Mouse (Mus musculus) MEL (cell line): ENCODE results near the gene Arnt2. TPM values are rescaled to one million over a fixed set of nuclear protein-coding genes. Genes with fewer than 3 reads are reported as not detected.

ENCODE experiments used
- DNase-seq: peaks from one replicate; pipeline ENCODE4 v3.0.0; 2011; ENCODE audit warnings: low read depth, low spot score
- H3K27ac ChIP-seq: 2 replicates; pipeline ENCODE4 v1.5.1; 2012; ENCODE audit warnings: low read depth, mild to moderate bottlenecking, control low read depth, low read length, moderate library complexity; ENCODE audit not compliant: control insufficient read depth
- H3K27me3 ChIP-seq, 2 experiments: fragments of 150-350 bp in 1 of 2; sonication (generic) in 1 of 2; 2 replicates each; pipeline ENCODE4 v1.6.1; 2012; ENCODE audit warnings: low read length in 2 of 2, mild to moderate bottlenecking in 2 of 2, improper control_type of control experiment in 1 of 2, moderate library complexity in 1 of 2; ENCODE audit not compliant: insufficient read depth in 2 of 2, control insufficient read depth in 1 of 2
- H3K36me3 ChIP-seq, 2 experiments: 2 replicates each; pipeline ENCODE4 v1.6.1; 2012 to 2014; ENCODE audit warnings: low read length in 2 of 2, improper control_type of control experiment in 1 of 2, inconsistent platforms in 1 of 2, mild to moderate bottlenecking in 1 of 2; ENCODE audit not compliant: insufficient read depth in 2 of 2, control insufficient read depth in 1 of 2
- H3K4me1 ChIP-seq, 2 experiments: fragments of 150-350 bp in 1 of 2; sonication (generic) in 1 of 2; 2 replicates each; pipeline ENCODE4 v1.6.1; 2012; ENCODE audit warnings: low read length in 2 of 2, improper control_type of control experiment in 1 of 2, mild to moderate bottlenecking in 1 of 2; ENCODE audit not compliant: insufficient read depth in 2 of 2, control insufficient read depth in 1 of 2
- H3K4me3 ChIP-seq, 2 experiments: fragments of 150-350 bp in 1 of 2; sonication (generic) in 1 of 2; 2 replicates each; pipeline ENCODE4 v1.5.1; 2012; ENCODE audit warnings: low read depth in 2 of 2, low read length in 2 of 2, mild to moderate bottlenecking in 2 of 2, moderate library complexity in 2 of 2, control low read depth in 1 of 2, improper control_type of control experiment in 1 of 2; ENCODE audit not compliant: control insufficient read depth in 1 of 2, insufficient read depth in 1 of 2
- H3K79me2 ChIP-seq: 2 replicates; pipeline ENCODE4 v1.6.1; 2012; ENCODE audit warnings: mild to moderate bottlenecking, low read length, moderate library complexity; ENCODE audit not compliant: control insufficient read depth, poor library complexity, insufficient read depth
- H3K9ac ChIP-seq: 2 replicates; pipeline ENCODE4 v1.6.1; 2012; ENCODE audit warnings: low read depth, mild to moderate bottlenecking, control low read depth, low read length, moderate library complexity; ENCODE audit not compliant: control insufficient read depth, poor library complexity, severe bottlenecking
- H3K9me3 ChIP-seq: fragments of 150-350 bp; sonication (generic); replicated peaks from 2 replicates; pipeline ENCODE4 v1.6.1; 2012; ENCODE audit warnings: mild to moderate bottlenecking, low read length, improper control_type of control experiment, moderate library complexity; ENCODE audit not compliant: insufficient read depth
- BHLHE40 ChIP-seq: IDR thresholded peaks from 2 replicates; pipeline ENCODE4 v1.6.1; 2012; ENCODE audit warnings: low read depth, mild to moderate bottlenecking, inconsistent platforms, low read length, improper control_type of control experiment, borderline replicate concordance
- CHD1 ChIP-seq: IDR thresholded peaks from 2 replicates; pipeline ENCODE4 v1.6.1; 2012; ENCODE audit warnings: low read depth, mild to moderate bottlenecking, inconsistent platforms, low read length, improper control_type of control experiment
- CHD2 ChIP-seq: IDR thresholded peaks from 2 replicates; pipeline ENCODE4 v1.6.1; 2011; ENCODE audit warnings: low read length, improper control_type of control experiment
- CTCF ChIP-seq, 3 experiments: IDR thresholded peaks in 2 of 3; conservative IDR thresholded peaks in 1 of 3; 2 replicates each; pipeline ENCODE4 v1.5.1; 2011 to 2012; ENCODE audit warnings: low read length in 3 of 3, low read depth in 2 of 3, mild to moderate bottlenecking in 2 of 3, improper control_type of control experiment in 1 of 3, inconsistent platforms in 1 of 3, mixed read lengths in 1 of 3, moderate library complexity in 1 of 3; ENCODE audit not compliant: control insufficient read depth in 1 of 3, insufficient read depth in 1 of 3, poor library complexity in 1 of 3, severe bottlenecking in 1 of 3
- E2F4 ChIP-seq: IDR thresholded peaks from 2 replicates; pipeline ENCODE4 v1.6.1; 2011; ENCODE audit warnings: low read depth, low read length, improper control_type of control experiment, borderline replicate concordance
- ELF1 ChIP-seq: IDR thresholded peaks from 2 replicates; pipeline ENCODE4 v1.6.1; 2014; ENCODE audit warnings: low read depth, mild to moderate bottlenecking, inconsistent platforms, low read length, improper control_type of control experiment, moderate library complexity
- EP300 ChIP-seq, 2 experiments: IDR thresholded peaks; 2 replicates each; pipeline ENCODE4 v1.6.1; 2011; ENCODE audit warnings: improper control_type of control experiment in 2 of 2, low read length in 2 of 2, low read depth in 1 of 2, mild to moderate bottlenecking in 1 of 2
- GATA1 ChIP-seq: IDR thresholded peaks from 2 replicates; pipeline ENCODE4 v1.6.1; 2011; ENCODE audit warnings: low read depth, low read length, improper control_type of control experiment
- HCFC1 ChIP-seq: IDR thresholded peaks from 2 replicates; pipeline ENCODE4 v1.6.1; 2012; ENCODE audit warnings: low read depth, mild to moderate bottlenecking, inconsistent platforms, low read length, improper control_type of control experiment, moderate library complexity
- JUND ChIP-seq: IDR thresholded peaks from 2 replicates; pipeline ENCODE4 v1.6.1; 2011; ENCODE audit warnings: low read depth, mild to moderate bottlenecking, improper control_type of control experiment, low read length
- KAT2A ChIP-seq: conservative IDR thresholded peaks from 2 replicates; pipeline ENCODE4 v1.6.1; 2012; ENCODE audit warnings: low read depth, low read length, improper control_type of control experiment, inconsistent platforms
- MAX ChIP-seq: IDR thresholded peaks from 2 replicates; pipeline ENCODE4 v1.6.1; 2011; ENCODE audit warnings: low read length, improper control_type of control experiment
- MAZ ChIP-seq: IDR thresholded peaks from 2 replicates; pipeline ENCODE4 v1.6.1; 2012; ENCODE audit warnings: low read depth, mild to moderate bottlenecking, inconsistent platforms, low read length, improper control_type of control experiment
- MEF2A ChIP-seq: IDR thresholded peaks from 2 replicates; pipeline ENCODE4 v1.6.1; 2014; ENCODE audit warnings: low read depth, mild to moderate bottlenecking, inconsistent platforms, low read length, improper control_type of control experiment; ENCODE audit not compliant: poor library complexity, insufficient replicate concordance, severe bottlenecking; ENCODE audit errors: extremely low read depth
- MXI1 ChIP-seq: IDR thresholded peaks from 2 replicates; pipeline ENCODE4 v1.6.1; 2011; ENCODE audit warnings: mild to moderate bottlenecking, low read depth, low read length, improper control_type of control experiment
- NRF1 ChIP-seq: IDR thresholded peaks from 2 replicates; pipeline ENCODE4 v1.6.1; 2014; ENCODE audit warnings: low read depth, mild to moderate bottlenecking, inconsistent platforms, low read length, improper control_type of control experiment, moderate library complexity; ENCODE audit not compliant: poor library complexity, insufficient read depth, severe bottlenecking
- POLR2A ChIP-seq, 2 experiments: IDR thresholded peaks; 2 replicates each; pipeline ENCODE4 v1.6.1; 2011 to 2012; ENCODE audit warnings: low read length in 2 of 2, mild to moderate bottlenecking in 2 of 2, control low read depth in 1 of 2, improper control_type of control experiment in 1 of 2, low read depth in 1 of 2, moderate library complexity in 1 of 2; ENCODE audit not compliant: control insufficient read depth in 1 of 2, insufficient read depth in 1 of 2, poor library complexity in 1 of 2
- POLR2AphosphoS5 ChIP-seq: IDR thresholded peaks from 2 replicates; pipeline ENCODE4 v1.6.1; 2012; ENCODE audit warnings: low read depth, borderline replicate concordance, mild to moderate bottlenecking, inconsistent platforms, low read length, moderate library complexity, mixed read lengths
- RAD21 ChIP-seq: IDR thresholded peaks from 2 replicates; pipeline ENCODE4 v1.6.1; 2011; ENCODE audit warnings: mild to moderate bottlenecking, low read depth, low read length, improper control_type of control experiment
- SIN3A ChIP-seq: IDR thresholded peaks from 2 replicates; pipeline ENCODE4 v1.6.1; 2012; ENCODE audit warnings: low read length, improper control_type of control experiment, inconsistent platforms
- TCF12 ChIP-seq: IDR thresholded peaks from 2 replicates; pipeline ENCODE4 v1.6.1; 2014; ENCODE audit warnings: low read depth, mild to moderate bottlenecking, inconsistent platforms, low read length, improper control_type of control experiment, moderate library complexity
- USF2 ChIP-seq, 2 experiments: IDR thresholded peaks; 2 replicates each; pipeline ENCODE4 v1.6.1; 2011 to 2012; ENCODE audit warnings: improper control_type of control experiment in 2 of 2, low read length in 2 of 2, borderline replicate concordance in 1 of 2, inconsistent platforms in 1 of 2, low read depth in 1 of 2, mild to moderate bottlenecking in 1 of 2; ENCODE audit not compliant: insufficient read depth in 1 of 2
- ZC3H11A ChIP-seq: IDR thresholded peaks from 2 replicates; pipeline ENCODE4 v1.6.1; 2012; ENCODE audit warnings: low read depth, mild to moderate bottlenecking, inconsistent platforms, low read length, improper control_type of control experiment
- ZMIZ1 ChIP-seq: IDR thresholded peaks from 2 replicates; pipeline ENCODE4 v1.6.1; 2012; ENCODE audit warnings: low read depth, mild to moderate bottlenecking, inconsistent platforms, low read length, improper control_type of control experiment, moderate library complexity
- polyA plus RNA-seq, 2 experiments: library from polyadenylated mRNA; stranded (reverse) in 1 of 2; unstranded in 1 of 2; fragments of >175 nt in 1 of 2; fragments of >200 nt in 1 of 2; gene quantifications; 2 replicates each; pipeline versions ENCODE4 v1.2.1 to v1.2.4; 2012; ENCODE audit warnings: low replicate concordance in 2 of 2, low read depth in 1 of 2; ENCODE audit not compliant: insufficient read length in 2 of 2, insufficient read depth in 1 of 2, missing spikeins in 1 of 2
- total RNA-seq: library from RNA; depleted of rRNA; stranded (reverse); fragments of 300-350 nt; gene quantifications from 2 replicates; pipeline ENCODE4 v1.2.3, GENCODE M21; 2012

Arnt2 gene
- total and polyA plus RNA-seq, 3 experiments, result not detected

DNA sequence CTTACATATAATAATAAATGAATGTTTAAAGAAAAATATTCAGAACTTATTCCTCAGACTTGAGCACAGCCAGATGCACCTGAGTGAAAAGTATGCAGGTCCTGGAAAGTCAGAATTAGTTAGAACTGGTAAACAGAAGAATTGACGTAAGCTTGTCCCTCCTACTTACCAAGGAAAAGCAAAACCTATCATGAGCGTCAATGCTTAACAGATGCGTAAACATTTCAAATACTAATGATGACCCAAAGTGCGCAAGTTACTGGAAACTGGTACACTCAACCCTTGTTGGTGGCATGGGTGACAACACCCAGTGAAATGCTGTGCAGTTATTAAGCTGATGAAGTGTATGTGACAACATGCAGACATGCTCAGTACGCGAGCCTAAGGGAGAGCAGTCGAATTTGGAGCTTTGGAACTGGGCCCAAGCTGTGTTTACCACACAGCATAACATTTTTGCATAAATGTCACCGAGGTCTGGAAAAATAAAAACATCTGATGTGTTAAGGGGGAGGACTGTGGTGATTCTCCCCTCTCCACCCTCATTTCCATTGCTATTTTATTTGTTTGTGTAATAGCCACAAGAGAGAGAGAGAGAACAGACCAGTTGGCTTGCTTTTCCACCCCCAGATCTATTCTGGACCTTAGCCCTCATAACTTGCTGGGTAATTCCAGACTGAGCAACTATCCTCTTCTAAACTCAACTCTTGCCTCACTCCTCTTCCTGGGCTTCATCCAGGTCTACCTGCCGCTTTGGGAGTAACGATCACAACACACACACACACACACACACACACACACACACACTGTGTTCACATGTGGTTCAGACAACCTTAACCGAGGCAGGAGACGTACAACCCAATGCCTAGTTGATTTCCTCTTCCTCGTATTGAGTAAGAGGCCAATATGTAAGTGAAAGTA, 208.6 kb downstream of the Arnt2 start:
- Histone ChIP-seq H3K27ac (no peak overlapping the region), H3K36me3 (no peaks in the 10 kb centered on the region; a peak in 1 of 4 replicates), H3K9ac (no peak overlapping the region), H3K27me3 (no peaks in the 10 kb centered on the region), H3K4me1 (peaks cover 0 to under 1% of the 10 kb centered on the region in 2 experiments; a peak in 1 of 4 replicates), H3K4me3 (no peak overlapping the region), H3K79me2 (no peaks in the 10 kb centered on the region), H3K9me3 (no peaks in the 10 kb centered on the region)
- no peak for DNase-seq
- TF ChIP-seq BHLHE40 (no peak), HCFC1 (no peak), MEF2A (no peak), E2F4 (no peak), MXI1 (no peak), CHD2 (no peak), MAX (no peak), RAD21 (no peak), GATA1 (no peak), ZMIZ1 (no peak), CTCF (IDR thresholded peaks at IDR 0.05 in 2 of 3, conservative IDR thresholded peaks at IDR 0.05 in 1 of 3; ENCODE audit: control insufficient read depth in 1 of 3, insufficient read depth in 1 of 3, low read depth in 2 of 3, low read length in 3 of 3, poor library complexity in 1 of 3, severe bottlenecking in 1 of 3) (no peak), KAT2A (no peak), ELF1 (no peak), POLR2AphosphoS5 (no peak), NRF1 (no peak), CHD1 (no peak), SIN3A (no peak)

- Histone ChIP-seq H3K27me3 (no peaks in the 10 kb centered on the region), H3K79me2 (no peaks in the 10 kb centered on the region), H3K27ac (no peak overlapping the region), H3K36me3 (no peaks in the 10 kb centered on the region; a peak in 2 of 4 replicates), H3K9me3 (no peaks in the 10 kb centered on the region), H3K9ac (no peak overlapping the region), H3K4me3 (no peak overlapping the region), H3K4me1 (peaks cover 0 to 8% of the 10 kb centered on the region in 2 experiments; a peak in 2 of 4 replicates)
- no peak for DNase-seq
- TF ChIP-seq MAZ, result no peak
- TF ChIP-seq CTCF (IDR thresholded peaks at IDR 0.05 in 2 of 3, conservative IDR thresholded peaks at IDR 0.05 in 1 of 3; ENCODE audit: control insufficient read depth in 1 of 3, insufficient read depth in 1 of 3, low read depth in 2 of 3, low read length in 3 of 3, poor library complexity in 1 of 3, severe bottlenecking in 1 of 3), result no peak
- no peak for TF ChIP-seq TCF12
- TF ChIP-seq NRF1, result no peak
- no peak for TF ChIP-seq EP300 (IDR thresholded peaks at IDR 0.05; ENCODE audit: low read depth in 1 of 2, low read length in 2 of 2)
- TF ChIP-seq ZC3H11A, result no peak
- TF ChIP-seq JUND, result no peak
- TF ChIP-seq USF2 (IDR thresholded peaks at IDR 0.05; ENCODE audit: borderline replicate concordance in 1 of 2, insufficient read depth in 1 of 2, low read depth in 1 of 2, low read length in 2 of 2), result no peak
- no peak for TF ChIP-seq POLR2A (IDR thresholded peaks at IDR 0.05; ENCODE audit: control insufficient read depth in 1 of 2, insufficient read depth in 1 of 2, low read depth in 1 of 2, low read length in 2 of 2, poor library complexity in 1 of 2)
These were observed 212.6 kb downstream of the Arnt2 start for GRCm38 (mm10) chr7:84197208-84197860.
